Mouse (Mus musculus) hindlimb bud, embryonic 11.5 days (tissue): ENCODE data around the gene Atg9b.

Source experiments
- DNase-seq: peaks from one replicate; pipeline ENCODE4 v3.0.0-alpha.2; 2012; ENCODE audit warnings: low read depth, low spot score; ENCODE audit errors: extremely low spot score

Gene Atg9b

DNA sequence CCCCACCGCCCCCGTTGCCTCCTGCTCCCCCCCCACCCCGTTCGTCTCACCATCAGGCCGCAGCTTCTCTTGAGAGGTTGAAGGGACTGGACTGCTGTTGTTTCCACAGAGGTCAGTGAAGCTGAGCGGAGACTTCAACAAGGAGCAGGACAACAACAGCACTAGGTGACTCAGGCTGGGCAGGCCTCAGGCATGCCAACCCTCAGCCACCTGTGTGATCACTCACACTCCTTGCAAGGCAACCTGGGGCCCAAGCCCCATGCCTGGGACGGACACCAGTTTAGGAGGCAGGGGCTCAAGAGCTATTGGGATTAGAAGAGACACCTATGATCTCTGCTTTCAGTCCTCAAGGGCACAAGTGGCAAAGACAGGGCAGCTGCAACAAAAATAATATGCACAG lies at the start of gene Atg9b:
Atg9b (minus strand) TSS at position 280 of the 400 bp plus-strand sequence.
- no peak for DNase-seq

DNA sequence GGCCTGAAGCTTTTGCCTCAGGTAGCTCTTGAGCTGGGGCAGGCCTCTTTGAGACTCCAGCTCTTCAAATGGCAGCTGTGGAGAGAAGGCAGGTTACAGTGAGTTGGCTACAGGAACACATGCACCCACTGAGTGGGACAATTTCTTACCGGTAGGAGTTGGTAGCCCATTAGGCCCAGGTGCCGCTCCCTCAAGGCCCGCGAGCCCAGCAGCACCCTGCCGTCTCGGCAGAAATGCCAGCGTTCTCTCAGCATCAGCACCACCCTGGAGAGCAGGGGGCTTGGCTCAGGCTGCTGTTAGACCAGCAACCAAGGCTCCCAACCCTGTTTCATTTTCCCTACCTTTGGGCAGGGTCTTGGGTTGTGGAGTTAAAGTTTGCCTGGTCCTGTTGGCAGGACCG lies 49.2 kb upstream of the Atg9b start:
- DNase-seq: no peak

DNA sequence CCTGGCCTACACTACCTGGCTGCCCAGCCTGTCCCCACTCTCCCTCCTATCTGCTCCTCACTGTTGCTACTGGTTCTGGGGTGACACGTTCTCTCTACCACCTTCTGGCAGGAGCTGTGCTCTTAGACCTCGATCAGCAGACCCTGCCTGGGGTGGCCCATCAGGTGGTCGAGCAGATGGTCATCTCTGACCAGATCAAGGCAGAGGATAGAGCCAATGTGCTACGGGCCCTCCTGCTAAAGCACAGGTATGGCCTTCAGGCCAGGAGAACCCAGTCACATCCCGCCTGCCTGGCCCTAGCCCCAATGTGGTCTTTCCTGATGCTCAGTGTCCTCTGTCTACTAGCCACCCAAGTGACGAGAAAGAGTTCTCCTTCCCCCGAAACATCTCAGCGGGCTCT lies 42.0 kb upstream of the Atg9b start:
- DNase-seq: no peak

DNA sequence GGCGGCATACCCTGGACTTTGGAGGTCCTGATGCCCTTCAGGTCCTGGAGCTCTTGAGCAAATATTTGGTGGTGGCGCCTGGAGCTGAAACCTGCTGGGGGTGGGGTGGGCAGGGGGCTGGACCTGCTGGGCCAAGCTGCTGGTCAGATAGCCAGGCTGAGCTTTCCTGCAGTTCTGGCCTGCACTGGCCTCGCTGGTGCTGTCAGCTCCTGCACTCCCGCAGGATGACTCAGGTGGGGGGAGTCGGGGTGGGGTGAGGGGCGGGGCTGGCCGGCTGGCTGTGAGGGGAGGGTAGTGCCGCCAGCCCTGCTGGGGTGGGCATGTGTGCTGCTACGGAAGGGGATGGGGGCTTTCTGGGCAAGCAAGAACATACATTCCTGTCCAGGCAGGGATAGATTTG lies 36.7 kb upstream of the Atg9b start:
- DNase-seq: no peak

DNA sequence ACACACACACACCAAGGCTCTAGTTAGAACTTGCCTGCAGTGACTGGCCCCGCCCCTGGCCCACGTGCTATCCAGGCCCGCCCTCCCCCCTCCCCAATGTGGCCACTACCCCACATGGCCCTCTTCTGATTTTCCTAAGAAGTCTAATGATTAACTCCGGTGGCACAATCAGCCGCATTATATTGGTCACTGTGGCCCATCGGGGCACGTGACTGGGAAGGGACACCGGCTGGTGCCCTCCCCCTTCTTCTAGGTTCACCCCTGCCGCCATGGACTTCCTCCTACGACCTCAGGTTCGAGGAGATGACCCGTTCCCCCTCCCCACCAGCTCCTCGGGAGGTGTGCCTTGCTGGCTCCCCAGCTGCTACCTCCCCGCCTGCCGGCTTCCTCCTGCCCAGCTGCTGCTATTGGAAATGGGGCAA lies 36.0 kb upstream of the Atg9b start:
- DNase-seq: no peak

DNA sequence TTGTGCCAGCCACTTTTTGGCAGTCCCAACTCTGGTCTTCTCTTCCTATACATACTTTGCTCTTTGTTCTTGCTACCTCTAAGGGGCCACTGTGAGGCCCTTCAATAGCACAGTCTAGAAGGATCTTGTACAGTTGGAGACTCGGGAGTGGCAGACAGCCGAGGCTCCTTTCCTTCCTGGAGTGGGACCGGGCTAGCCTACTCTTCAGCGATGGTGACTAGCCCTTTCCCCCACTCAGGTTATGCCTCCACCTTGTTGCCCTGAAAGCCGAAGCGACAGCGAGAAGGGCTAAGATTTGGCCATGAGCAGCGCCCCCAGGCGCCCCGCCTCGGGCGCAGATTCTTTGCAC lies 35.3 kb upstream of the Atg9b start:
- DNase-seq: no peak

DNA sequence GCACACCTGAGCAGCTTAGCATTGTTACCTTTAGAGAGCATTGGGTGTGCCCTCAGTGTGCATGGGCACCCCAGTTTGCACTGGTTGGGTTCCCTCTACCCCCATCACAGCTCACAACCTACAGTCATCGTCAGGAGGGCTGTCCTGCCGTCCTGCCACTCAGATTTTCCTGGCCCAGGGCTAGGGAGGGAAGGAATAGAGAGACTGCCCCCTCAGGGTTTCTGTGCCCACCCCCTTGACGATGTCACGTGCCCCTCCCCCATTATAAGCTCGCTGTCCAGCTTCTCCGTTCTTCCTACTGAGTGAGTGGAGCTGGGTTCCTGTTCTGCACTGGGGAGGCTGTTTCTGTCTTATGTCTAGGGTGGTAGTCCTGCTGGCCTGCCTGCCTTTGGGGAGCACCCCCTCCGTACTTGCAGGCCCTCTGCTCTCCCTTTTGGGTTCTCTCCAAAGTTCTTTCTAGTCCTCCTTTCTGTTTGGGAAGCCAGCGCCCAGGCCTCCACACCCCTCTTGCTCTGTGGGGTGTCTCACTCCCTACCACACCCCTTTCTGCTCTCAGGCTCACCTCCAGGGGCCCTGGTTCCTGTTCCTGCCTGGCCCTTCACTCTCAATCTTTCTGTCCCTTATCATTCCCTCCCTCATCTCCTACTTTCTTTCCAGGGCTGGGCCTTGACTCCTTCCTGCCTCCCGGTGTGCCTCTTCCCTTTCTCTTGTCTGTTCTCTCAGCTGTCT lies 34.8 kb upstream of the Atg9b start:
- DNase-seq: no peak

DNA sequence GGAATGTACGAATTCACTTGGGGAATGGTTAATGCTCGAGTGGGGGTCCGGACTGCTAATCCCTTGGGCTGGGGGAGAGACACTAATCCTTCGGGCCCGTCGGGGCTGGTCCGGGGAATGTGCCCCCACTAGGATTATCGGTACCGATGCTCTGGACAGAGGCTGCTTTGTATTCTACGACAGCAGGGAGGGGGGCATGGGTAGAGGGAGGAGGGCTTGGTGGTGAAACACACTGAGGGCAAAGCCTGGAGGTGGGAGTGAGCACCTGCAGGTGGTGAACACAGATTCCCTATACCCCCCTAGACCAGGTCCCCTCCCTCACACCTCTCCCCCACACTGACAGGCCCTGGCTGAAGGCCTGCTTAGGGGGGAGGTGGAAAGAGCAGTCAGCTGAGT lies 34.1 kb upstream of the Atg9b start:
- DNase-seq: no peak

DNA sequence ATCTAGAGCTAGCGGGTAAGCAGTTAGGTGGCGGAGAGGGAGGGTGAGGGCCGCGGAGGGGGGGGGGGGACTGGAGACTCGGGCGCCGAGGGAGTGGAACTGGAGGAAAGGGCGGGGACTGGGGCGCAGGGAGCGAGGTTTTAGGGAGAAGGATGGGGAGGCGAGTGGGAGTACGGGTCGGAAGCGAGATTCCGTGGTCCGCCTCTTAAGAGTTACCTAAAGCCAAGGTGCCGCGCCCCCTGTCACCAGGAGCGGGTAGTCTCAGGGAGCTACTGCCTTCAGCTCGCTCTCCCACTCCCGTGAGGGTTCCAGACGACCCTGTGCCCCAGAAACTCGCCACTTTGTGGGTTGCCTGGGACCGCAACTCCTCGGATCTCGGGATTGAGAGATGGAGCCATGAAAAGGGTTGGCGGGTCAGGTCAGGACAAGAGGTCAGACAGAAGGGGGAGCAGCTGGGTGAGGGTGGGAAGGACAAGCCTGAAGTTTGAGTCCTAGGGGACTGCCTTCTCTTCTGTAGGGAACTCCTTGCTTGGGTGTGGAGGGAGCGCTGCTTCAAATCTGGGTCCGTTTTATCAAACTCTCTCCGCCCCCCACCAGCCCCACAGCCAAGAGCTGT lies 33.6 kb upstream of the Atg9b start:
- no peak for DNase-seq

DNA sequence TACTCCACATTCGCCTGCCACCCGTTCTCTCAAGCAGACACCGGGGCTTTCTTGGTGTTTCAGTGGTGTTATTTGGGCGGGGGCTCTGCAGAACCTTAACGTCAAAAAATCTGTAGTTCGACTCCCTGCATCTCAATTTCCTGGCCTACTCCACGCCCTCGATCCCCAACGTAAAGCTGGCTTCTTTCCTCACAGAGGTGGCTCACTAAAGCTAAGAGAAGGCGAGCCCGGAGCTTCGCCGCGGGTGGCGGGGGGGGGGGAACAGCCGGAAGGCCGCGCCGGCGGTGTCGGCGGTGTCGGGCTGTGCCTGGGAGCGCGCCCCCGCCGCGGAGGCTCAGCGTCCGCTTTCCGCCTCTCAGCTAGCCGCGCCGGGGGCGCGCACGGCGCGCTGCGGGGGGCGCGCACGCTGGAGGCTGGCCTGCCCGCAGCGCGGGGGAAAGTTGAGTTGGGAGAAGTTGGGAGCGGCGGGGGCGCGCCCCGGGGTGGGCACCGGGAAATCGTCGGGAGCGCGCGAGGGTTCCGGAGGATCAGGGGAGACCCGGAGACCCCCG lies 33.0 kb upstream of the Atg9b start:
- no peak for DNase-seq

DNA sequence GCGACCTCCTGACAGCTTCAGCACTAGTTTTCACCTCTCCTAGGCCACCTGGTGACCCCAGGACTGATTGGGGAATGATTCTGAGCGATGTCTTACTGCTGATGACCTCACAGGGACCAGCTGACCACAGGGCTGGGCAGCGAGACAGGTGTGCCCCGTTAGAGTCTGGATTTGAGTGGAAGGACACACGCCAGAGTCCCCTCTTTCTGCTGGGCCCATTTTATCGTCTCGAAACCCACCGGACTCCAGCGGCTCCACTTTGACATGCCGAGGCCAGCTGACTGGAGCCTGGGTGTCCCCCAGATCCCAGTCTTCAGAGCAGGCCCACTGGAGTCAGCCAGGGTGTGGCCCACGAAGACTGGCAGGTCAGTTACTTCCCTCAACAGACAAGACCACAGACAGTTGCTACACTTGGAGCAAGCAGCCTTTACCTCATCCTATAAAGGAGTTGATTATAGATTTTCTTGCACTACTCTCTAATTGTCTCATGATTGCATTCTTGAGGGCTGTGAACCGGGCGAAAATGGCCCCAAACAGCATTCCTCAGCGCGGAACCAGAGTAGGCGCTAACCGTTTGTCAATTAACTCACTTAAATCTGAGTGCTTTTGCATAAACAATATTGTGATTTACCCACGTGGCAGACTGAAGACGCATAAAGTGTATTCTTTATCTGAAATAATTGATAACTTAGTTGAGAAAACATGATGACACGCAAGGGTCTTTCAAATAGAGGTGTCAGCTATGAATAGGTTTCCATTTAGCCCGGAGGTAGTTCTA lies 32.2 kb upstream of the Atg9b start:
- no peak for DNase-seq

DNA sequence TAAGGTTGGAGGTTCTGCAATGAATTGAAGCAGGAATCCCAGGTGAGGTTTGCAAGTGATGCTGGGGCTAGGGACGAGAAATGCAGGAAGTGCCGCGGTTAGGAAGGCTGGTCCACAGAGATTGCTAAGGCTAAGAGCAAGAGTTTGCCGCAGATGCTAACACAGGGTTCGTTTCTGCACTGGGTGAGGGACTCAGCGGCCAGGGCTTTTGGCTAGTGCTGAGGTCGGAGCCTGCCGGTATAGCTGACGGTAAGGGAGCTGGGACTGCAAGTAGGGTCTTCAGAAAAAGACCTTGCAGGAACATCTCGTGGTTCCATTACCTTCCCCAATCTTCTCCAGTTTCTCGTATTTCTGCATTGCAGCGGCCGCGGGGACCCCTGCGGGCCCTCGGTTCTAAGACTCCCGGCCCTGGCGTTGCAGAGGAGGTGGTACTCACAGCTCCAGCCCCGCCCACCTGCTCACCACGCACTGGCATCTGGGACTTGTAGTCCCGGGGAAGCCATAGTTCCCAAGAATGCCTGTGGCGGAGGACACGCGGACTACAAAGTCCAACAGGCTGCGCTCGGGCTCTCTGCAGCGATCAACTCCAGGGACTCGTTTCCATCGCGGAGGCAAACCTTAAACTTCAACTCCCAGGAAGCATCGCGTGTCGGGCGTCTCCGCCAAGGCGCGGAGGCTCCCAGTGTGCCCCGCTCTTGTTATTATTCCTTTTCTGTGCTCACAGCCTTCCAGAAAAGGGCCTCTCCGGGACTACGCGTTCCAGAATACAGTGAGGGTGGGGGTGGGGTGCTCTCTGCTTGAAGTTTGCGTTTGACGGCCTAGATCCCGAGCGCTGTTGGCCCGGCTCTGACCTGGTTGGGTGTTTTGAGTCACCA lies 31.4 kb upstream of the Atg9b start, which contains the start of the genes Cdk5 and Slc4a2:
Cdk5 (minus strand) TSS at position 402 of the 875 bp plus-strand sequence.
Slc4a2 (plus strand) TSS at position 709 of the 875 bp plus-strand sequence.
- DNase-seq: peak; percentile 97

DNA sequence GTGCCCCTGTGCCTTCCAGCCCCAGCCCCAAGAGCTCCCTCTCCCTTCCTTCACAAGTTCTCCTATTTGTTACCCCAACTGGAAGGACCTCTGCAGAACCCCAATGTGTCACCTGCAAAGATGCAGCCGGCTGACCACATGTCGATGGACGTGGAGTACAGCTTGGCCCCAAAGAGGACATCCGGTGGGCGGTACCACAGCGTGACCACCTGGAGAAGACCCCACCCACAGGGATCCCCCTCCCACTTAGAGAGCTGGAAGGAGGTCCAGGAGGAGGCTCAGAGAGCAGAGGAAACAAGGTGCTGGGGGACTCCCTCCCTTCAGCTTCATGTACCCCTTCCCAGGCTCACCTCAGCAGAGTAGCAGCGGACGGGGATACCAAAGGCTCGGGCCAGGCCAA lies 28.4 kb upstream of the Atg9b start:
- no peak for DNase-seq

DNA sequence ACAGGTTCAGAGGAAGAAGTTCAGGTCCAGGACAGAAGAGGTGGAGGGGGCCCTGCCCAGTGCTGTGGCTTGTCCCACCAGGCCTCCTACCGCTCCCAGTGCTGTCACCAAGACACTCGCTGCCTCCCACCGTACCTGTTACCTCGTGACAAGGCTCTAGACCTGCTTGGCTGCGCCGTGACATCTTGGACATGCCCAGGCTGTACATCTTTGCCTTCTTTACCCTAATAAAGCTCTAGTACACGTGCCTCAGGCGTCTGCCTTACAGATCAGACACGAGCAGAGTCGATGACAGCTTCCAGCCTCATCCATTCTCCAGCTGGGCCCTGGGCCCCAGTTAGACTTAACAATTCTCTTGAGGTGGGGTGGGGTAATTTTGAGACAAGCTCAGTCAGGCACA lies 25.6 kb upstream of the Atg9b start:
- no peak for DNase-seq

DNA sequence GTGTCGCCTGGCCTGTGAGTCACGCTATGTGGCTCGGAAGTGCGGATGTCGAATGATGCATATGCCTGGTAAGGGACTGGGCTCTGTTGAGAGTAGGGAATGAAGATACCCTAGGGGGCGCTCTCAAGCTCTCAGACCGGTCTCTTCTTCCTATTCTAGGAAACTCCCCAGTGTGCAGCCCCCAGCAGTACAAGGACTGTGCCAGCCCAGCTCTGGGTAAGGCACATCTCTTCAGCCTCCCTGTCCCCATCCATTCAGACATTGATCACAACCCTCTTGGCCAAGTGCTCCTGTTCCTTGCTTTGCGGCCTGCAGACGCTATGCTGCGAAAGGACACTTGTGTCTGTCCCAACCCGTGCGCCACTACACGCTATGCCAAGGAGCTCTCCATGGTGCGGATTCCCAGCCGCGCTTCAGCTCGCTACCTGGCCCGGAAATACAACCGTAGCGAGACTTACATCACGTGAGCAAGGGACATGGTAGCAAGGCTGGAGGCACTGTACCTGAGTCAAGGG lies 24.3 kb upstream of the Atg9b start:
- no peak for DNase-seq

DNA sequence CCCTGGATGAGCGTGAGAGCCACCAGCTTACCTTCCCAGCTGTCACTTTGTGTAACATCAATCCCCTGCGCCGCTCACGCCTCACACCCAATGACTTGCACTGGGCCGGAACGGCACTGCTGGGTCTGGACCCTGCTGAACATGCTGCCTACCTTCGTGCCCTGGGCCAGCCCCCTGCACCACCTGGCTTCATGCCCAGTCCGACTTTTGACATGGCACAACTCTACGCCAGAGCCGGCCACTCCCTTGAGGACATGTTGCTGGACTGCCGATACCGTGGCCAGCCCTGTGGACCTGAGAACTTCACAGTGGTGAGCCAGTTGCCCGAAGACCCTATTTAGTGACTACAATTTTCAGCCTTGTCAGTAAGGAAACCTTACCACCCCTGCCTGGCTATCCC lies 22.0 kb upstream of the Atg9b start:
- no peak for DNase-seq

DNA sequence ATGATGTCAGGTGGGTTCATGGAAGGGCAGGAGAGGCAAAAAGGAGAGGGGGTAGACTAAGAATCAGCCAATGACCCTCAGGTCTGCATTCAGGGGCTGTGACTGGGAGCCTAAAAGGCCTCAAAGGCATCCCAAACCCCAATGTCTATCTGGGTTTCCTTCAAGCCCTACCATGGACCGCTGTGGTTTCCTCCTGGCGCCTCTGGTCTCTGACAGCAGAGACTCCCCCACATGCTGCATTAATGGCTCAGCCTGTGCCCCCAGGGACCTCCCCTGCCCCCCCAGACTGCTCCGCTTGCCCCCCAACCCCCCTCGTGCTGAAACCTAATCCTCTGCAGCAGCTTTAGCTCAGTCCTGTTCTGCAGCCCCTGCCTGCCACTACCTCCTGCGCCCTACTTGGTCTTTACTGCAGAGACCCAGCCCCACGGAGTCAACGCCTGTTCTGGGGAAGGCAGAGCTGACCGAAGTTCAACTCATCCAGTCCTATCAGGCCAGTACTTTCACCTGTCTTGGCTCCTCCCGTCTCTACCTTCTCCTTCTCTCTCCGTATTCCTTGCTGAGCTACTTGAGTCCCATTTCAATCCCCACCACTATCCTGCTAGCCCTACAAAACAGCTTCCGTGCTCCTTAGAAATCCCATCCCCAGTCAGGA lies 21.2 kb upstream of the Atg9b start, which contains the start of gene Asic3:
Asic3 (plus strand) TSS at position 351 of the 652 bp plus-strand sequence.
- DNase-seq: no peak

DNA sequence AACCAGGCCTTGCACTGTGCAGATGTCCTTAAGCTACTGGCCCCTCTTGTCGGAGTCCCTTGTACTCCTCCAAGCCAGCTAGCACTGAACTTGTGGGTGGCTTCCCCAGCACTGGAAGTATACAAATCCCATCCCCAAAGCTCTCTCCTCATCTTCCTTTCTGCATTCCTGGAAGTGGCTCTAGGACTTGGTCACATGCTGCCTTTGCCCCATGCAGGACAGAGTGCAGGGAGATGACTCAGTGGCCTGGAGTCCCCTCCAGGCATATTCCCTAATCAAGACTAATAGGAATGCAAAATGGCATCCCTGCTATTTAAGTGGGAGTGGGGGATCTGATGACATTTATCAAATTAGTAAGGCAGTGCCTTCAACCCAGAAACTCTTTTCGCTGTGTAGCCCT lies 20.1 kb upstream of the Atg9b start:
- no peak for DNase-seq

DNA sequence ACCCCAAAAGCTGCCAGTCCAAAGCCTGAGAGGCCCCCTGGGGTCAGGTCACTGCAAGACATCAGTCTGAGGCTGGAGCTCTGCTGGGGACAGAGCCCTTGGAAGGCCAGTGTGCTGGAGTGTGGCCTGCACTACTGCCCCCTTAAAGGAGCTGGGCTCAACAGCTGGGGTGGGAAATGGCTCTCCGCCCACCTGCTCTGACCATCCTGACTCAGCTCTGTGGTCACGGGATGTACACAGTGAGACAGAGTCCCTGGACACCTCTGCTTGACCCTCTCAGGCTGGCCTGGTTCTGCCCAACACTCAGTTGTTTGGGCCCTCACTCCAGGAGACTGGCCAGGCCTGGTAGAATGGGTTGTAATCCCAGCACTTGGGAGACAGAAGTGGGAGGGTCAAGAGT lies 17.5 kb upstream of the Atg9b start:
- DNase-seq: no peak

DNA sequence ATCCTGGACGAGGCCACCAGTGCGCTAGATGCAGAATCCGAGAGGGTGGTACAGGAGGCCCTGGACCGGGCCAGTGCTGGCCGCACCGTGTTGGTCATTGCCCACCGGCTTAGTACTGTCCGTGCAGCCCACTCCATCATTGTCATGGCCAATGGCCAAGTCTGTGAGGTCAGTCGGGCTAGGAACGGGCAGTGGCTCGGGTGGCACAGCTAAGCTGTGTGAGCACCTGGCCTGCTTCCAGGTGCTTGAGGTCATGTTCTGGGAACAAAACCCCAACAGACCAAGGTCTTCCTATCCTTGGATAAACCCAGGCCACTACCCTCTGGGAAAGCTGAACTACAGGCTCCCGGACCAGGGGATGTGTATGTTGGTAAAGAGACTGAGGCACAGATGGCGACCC lies 16.7 kb upstream of the Atg9b start:
- no peak for DNase-seq
